Mouse (Mus musculus): Measurements from ENCODE around the gene Sult3a2.

GRCm38 (mm10) chr10:33811807-33812206, 25.3 kb upstream of the Sult3a2 start:
- TF ChIP-seq CTCF (IDR thresholded peaks at IDR 0.05; ENCODE audit: low read depth) (no peak), EP300 (IDR thresholded peaks at IDR 0.05; ENCODE audit: low read depth) (no peak)
